Mouse (Mus musculus) bone marrow, adult 2 months (tissue): Measurements from ENCODE around the gene Ppp2r3a. TPM values are rescaled to one million over a fixed set of nuclear protein-coding genes. Genes with fewer than 3 reads are reported as not detected.

Source experiments
- H3K27ac ChIP-seq: fragments of 200-500 bp; 2 replicates; pipeline ENCODE4 v1.5.1; 2012; ENCODE audit warnings: low read depth, mild to moderate bottlenecking, control low read depth, inconsistent platforms, low read length; ENCODE audit not compliant: control insufficient read depth, poor library complexity, insufficient read depth
- H3K4me1 ChIP-seq: fragments of 200-500 bp; 2 replicates; pipeline ENCODE4 v1.6.1; 2011; ENCODE audit warnings: low read length; ENCODE audit not compliant: control insufficient read depth, insufficient read depth
- H3K4me3 ChIP-seq: fragments of 200-500 bp; replicated peaks from 2 replicates; pipeline ENCODE3; 2011; ENCODE audit warnings: mild to moderate bottlenecking, low read depth, low read length, control low read depth; ENCODE audit not compliant: control insufficient read depth
- CTCF ChIP-seq: fragments of 200-500 bp; IDR thresholded peaks from 2 replicates; pipeline ENCODE4 v1.5.1; 2011; ENCODE audit warnings: low read length, control low read depth; ENCODE audit not compliant: control insufficient read depth, insufficient read depth
- POLR2A ChIP-seq: fragments of 200-500 bp; IDR thresholded peaks from 2 replicates; pipeline ENCODE4 v1.6.1; 2011; ENCODE audit warnings: low read depth, mild to moderate bottlenecking, control low read depth, low read length, borderline replicate concordance; ENCODE audit not compliant: control insufficient read depth
- WGBS: fragments of 180-500 bp; shearing (Covaris S2); methylation state at CpG from one replicate; pipeline ENCODE4 v1.1.7; 2018; 5-methylcytosine and 5-hydroxymethylcytosine counted together
- polyA plus RNA-seq: library from polyadenylated mRNA; stranded (reverse); fragments of >200 nt; gene quantifications from 2 replicates; pipeline ENCODE4 v1.2.4, GENCODE M21; 2011; ENCODE audit warnings: low replicate concordance; ENCODE audit not compliant: missing spikeins, insufficient read depth, insufficient read length

Gene Ppp2r3a
- polyA plus RNA-seq, 1 experiment: 0.95 TPM

DNA sequence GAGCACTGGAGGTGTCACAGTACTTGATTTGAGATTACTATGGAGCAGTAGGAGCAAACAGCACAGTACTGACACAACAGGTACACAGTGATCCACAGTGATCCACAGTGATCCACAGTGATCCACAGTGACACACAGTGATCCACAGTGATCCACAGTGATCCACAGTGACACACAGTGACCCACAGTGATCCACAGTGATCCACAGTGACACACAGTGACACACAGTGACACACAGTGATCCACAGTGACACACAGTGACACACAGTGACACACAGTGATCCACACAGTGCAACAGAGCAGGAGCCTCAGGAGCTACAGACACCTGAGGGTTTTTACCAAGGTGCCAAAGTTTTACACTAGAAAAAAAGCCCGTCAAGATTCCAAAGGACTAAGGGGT, 154.1 kb downstream of the Ppp2r3a start:
- Histone ChIP-seq H3K4me3 (no peak overlapping the region), H3K27ac (no peak overlapping the region), H3K4me1 (peaks cover 4% of the 10 kb centered on the region; the same call in 1 of the 2 replicates)
- no peak for TF ChIP-seq POLR2A
- no peak for TF ChIP-seq CTCF
- WGBS: 70% methylated on average over 1 of the region's 1 CpGs

DNA sequence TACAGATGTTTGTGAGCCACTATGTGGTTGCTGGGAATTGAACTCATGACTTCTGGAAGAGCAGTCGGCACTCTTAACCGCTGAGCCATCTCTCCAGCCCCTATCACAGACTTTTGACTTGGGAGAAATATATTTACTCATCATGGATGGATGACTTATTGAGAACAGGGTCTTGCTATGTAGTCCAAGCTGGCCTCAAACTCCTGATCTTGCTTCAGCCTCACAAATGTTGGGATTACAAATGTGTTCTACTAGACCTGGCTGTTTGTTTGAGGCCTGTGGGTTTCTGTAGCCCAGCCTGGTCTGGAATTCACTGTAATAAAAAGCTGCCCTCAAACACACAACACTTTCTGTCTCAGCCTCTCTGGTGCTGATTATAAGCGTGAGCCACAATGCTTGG, 155.1 kb downstream of the Ppp2r3a start:
- Histone ChIP-seq H3K4me3 (no peak overlapping the region), H3K4me1 (peaks cover 4% of the 10 kb centered on the region; the same call in 1 of the 2 replicates), H3K27ac (no peak overlapping the region)
- TF ChIP-seq CTCF: no peak
- no peak for TF ChIP-seq POLR2A
- WGBS: 93% methylated on average over 3 of the region's 3 CpGs

DNA sequence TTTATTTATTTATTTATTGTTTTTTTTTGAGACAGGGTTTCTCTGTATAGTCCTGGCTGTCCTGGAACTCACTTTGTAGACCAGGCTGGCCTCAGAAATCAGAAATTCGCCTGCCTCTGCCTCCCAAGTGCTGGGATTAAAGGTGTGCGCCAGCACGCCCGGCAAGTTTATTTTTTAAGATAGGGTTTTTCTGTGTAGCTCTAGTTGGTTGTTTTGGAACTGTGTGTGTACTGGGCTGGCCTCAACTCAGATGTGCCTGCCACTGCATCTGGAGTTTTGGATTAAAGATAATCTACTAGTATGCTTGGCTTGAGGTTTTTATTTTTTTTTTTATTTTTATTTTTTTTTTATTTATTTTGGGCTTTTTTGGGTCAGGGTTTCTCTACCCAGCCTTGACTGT, 156.2 kb downstream of the Ppp2r3a start:
- H3K27ac ChIP-seq: no peak overlapping the region
- WGBS: 71% methylated on average over 4 of the region's 4 CpGs
- H3K4me3 ChIP-seq: no peak overlapping the region
- TF ChIP-seq POLR2A (no peak), CTCF (no peak)
- peaks cover 4% of the 10 kb centered on the region; the same call in 1 of the 2 replicates for H3K4me1 ChIP-seq

DNA sequence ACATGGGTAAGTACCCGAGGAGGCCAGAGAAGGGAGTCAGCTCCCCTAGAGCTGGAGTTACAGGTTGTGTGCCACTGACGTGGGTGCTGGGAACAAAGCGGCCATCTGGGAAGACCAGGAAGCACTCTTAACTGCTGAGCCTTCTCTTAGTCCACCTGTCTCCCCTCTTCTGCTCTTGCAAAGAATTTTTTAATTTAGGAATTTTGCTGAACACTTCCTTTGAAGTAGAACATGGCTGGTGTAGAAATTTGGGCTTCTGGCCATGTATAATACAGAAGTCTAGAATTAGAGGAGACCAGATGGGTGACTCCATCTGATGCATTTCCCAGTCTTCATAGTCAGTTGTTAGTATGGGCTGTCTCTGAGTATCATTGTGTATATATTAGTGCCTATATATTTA, 167.9 kb downstream of the Ppp2r3a start:
- Histone ChIP-seq H3K4me3 (no peak overlapping the region), H3K27ac (no peak overlapping the region), H3K4me1 (peaks cover 1% of the 10 kb centered on the region; the same call in 1 of the 2 replicates)
- no peak for TF ChIP-seq POLR2A
- TF ChIP-seq CTCF: no peak
- 69% methylated on average over 3 of the region's 3 CpGs for WGBS

DNA sequence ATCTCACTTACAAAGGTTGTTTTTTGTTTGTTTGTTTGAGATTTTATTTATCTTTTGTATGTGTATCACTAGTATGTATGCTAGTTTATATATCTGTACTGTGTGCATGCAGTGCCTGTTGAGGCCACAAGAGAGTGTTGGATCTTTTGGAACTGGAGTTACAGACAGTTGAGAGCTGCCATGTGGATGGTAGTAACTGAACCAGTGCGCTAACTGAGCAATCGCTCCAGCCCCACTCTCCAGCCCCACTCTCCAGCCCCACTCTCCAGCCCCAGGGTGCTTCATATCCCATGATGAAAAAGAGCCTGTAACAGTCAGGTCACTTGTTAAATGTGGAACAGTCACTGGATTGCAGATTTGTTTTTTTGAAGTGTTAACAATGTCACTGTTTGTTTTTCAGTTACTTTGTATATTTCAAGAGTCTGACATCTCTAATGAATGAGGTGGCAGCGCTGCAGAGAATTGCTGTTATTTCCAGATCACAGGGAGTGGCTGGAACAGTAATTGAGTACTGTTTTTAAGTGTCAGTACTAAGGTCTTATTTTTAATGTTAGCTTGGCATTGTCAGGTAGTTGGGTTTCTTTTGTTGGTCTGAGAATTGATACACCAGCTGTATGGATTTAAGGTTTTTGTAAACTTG, 171.4 kb downstream of the Ppp2r3a start:
- WGBS: 72% methylated on average over 3 of the region's 3 CpGs
- peaks cover 4% of the 10 kb centered on the region for H3K4me1 ChIP-seq
- H3K4me3 ChIP-seq: no peak overlapping the region
- TF ChIP-seq POLR2A: no peak
- TF ChIP-seq CTCF: no peak
- no peak overlapping the region for H3K27ac ChIP-seq

DNA sequence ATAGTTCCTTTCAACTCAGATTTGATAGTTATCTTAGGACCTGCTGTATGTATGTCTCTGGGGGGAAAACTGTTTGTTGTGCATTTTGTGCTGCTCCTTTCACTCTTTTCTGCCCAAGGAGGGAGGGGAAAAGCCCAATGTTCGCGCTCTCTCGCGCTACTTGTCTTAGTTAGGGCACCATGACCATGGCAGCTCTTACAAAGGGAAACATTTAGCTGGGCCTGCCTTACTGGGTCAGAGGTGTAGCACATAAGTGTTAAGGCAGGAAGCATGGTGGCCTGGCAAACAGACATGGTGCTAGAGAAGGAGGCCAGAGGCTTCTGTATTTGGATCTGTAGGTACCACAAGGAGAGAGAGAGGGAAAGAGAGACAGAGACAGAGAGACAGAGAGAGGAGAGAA, 173.0 kb downstream of the Ppp2r3a start:
- peak overlapping the region; percentile 9 for H3K4me3 ChIP-seq
- WGBS: 74% methylated on average over 4 of the region's 4 CpGs
- no peak overlapping the region for H3K27ac ChIP-seq
- TF ChIP-seq CTCF (no peak), POLR2A (no peak)
- peaks cover 4% of the 10 kb centered on the region for H3K4me1 ChIP-seq

DNA sequence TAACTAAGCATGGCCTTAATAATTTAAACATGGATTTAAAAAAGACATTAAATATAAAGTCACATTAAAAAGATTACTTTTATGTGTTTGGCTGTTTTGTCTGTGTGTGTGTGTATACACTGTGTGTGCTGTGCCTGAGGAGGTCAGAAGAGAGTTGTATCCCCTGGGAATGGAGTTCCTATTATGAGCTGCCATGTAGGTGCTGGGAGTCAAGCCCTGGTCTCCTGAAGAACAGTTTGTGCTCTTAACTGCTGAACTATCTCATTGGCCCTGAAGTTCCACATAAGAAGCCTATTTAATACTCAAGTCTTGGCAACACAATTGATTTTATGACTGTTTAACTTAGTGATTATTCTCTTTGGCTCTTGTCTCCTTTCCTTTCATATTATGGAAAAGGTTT, 174.1 kb downstream of the Ppp2r3a start:
- H3K4me1 ChIP-seq: peaks cover 4% of the 10 kb centered on the region
- TF ChIP-seq POLR2A (no peak), CTCF (no peak)
- H3K4me3 ChIP-seq: peak overlapping the region; percentile 53
- no peak overlapping the region for H3K27ac ChIP-seq

DNA sequence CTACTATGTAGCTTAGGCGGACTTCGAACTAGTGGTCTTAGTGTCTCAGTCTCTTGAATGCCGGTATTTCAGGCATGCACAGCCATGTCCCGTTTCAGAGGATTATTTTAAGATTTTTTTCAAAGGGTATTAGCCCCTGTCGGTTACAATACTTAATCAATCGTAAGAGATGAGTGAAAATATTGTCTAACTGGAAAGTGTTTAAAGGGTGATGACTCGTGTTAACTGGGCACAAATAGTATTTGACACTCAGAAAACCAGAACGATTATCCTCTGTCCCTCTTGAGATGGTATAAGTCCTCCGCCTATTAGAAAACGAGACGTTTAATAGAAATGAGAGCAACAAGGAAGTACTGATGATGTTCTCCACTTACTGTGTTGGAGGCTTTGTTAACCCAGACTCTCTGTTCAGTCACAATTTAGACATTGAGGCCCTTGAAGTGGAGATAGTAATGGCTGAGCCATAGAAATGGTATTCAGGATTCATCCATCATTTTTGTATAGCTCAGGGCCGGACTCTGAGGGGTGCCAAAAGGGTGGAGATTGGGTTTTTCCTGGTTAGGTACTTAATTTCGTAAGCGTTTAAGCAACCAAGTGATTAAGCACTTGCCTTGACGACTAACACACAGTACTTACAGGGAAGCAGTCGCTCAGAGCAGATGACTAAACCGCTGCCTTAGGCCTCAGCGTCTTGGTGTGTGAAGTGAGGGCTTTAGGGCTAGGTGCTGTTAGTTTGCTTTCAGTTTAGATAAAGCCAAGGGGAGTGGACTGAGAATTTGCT, 175.3 kb downstream of the Ppp2r3a start:
- peaks cover 4% of the 10 kb centered on the region for H3K4me1 ChIP-seq
- peak overlapping the region; percentile 37; the same call in 1 of the 2 replicates for H3K27ac ChIP-seq
- H3K4me3 ChIP-seq: peak overlapping the region; percentile 97
- TF ChIP-seq POLR2A: 0 out of 2 replicates have a peak, but pooled peaks have one; percentile 10
- no peak for TF ChIP-seq CTCF
- under 1% methylated on average over 18 of the region's 18 CpGs for WGBS

DNA sequence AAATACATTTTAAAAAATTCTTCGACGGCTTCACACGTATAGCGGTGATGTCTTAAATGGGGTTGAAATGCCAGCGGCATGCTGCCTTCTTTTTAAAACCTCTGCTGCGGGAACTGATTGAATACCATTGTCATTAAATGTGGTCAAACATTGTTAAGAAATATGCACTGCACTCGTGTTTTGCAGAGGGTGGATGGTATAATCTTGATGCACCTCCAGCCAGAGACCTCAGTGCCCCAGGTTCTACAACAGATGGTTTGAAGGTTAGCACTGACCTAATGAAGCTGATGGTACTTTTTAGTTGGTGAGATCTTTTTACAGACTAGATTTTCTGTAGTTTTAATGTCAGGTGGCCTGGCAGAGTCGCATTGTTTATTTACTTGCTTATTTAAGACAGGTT, 175.9 kb downstream of the Ppp2r3a start:
- Histone ChIP-seq H3K27ac (peak overlapping the region; percentile 100; the same call in 1 of the 2 replicates), H3K4me3 (peak overlapping the region; percentile 97), H3K4me1 (peaks cover 4% of the 10 kb centered on the region)
- WGBS: under 1% methylated on average over 8 of the region's 8 CpGs
- TF ChIP-seq POLR2A: no peak
- TF ChIP-seq CTCF: no peak
